Mouse (Mus musculus): ENCODE results near the gene Vamp9. TPM values are rescaled to one million over a fixed set of nuclear protein-coding genes. Genes with fewer than 3 reads are reported as not detected.

Vamp9 gene
- polyA plus RNA-seq, 1 experiment from 2014 or later = 0.69 TPM

- Histone ChIP-seq H3K27me3 (no peaks in the 10 kb centered on the region), H3K27ac (replicated peaks) (no peak overlapping the region), H3K4me1 (no peaks in the 10 kb centered on the region), H3K9me3 (replicated peaks) (no peaks in the 10 kb centered on the region), H3K4me3 (replicated peaks) (no peak overlapping the region), H3K36me3 (no peaks in the 10 kb centered on the region), H3K4me2 (replicated peaks) (no peak overlapping the region), H3K9ac (no peak overlapping the region)
- no peak for ATAC-seq (ENCODE audit: insufficient number of reproducible peaks, low FRiP score, low TSS enrichment, low read depth)
- 89% methylated on average over 5 of the region's 5 CpGs for WGBS
Measured at GRCm38 (mm10) chr5:99952513-99952912, 46.5 kb downstream of the Vamp9 start.

DNA sequence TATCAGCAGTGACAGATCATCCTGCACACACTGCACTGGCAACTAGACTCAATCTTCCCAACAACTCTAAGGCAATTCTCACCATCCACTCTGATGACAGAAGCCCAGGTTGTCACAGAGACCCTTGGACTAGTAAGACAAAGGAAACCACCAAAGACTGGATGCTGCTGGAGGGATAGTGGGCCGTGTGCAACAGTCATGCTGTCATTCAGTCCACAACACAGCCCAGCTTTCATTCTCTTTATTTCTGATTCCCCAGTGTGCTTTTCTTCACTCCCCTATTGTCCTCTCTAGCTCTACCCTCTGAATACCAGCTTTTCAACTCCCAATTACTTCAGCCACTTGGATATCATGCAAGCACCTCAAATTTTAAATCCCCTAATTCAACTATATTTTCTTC, 47.8 kb downstream of the Vamp9 start:
- Histone ChIP-seq H3K4me3 (replicated peaks) (no peak overlapping the region), H3K9me3 (replicated peaks) (no peaks in the 10 kb centered on the region), H3K4me2 (replicated peaks) (no peak overlapping the region), H3K9ac (no peak overlapping the region), H3K27ac (replicated peaks) (no peak overlapping the region), H3K27me3 (no peaks in the 10 kb centered on the region), H3K36me3 (peaks cover 6% of the 10 kb centered on the region), H3K4me1 (no peaks in the 10 kb centered on the region)
- ATAC-seq (ENCODE audit: insufficient number of reproducible peaks, low FRiP score, low TSS enrichment, low read depth) = no peak
- WGBS = 41% methylated on average over 1 of the region's 1 CpGs

GRCm38 (mm10) chr5:99958666-99959065, 52.6 kb downstream of the Vamp9 start:
- ATAC-seq (ENCODE audit: insufficient number of reproducible peaks, low FRiP score, low TSS enrichment, low read depth) = no peak
- Histone ChIP-seq H3K36me3 (peaks cover 34% of the 10 kb centered on the region), H3K27ac (replicated peaks) (no peak overlapping the region), H3K4me1 (no peaks in the 10 kb centered on the region), H3K9me3 (replicated peaks) (no peaks in the 10 kb centered on the region), H3K9ac (no peak overlapping the region), H3K4me3 (replicated peaks) (no peak overlapping the region), H3K4me2 (replicated peaks) (no peak overlapping the region), H3K27me3 (no peaks in the 10 kb centered on the region)
- 83% methylated on average over 1 of the region's 1 CpGs for WGBS

GRCm38 (mm10) chr5:99959236-99959936, 53.3 kb downstream of the Vamp9 start:
- H3K4me3 ChIP-seq (replicated peaks) = no peak overlapping the region
- H3K27ac ChIP-seq (replicated peaks) = no peak overlapping the region
- H3K36me3 ChIP-seq = peaks cover 41% of the 10 kb centered on the region
- no peak overlapping the region for H3K4me2 ChIP-seq (replicated peaks)
- H3K9ac ChIP-seq = no peak overlapping the region
- ATAC-seq (ENCODE audit: insufficient number of reproducible peaks, low FRiP score, low TSS enrichment, low read depth) = no peak
- no peaks in the 10 kb centered on the region for H3K9me3 ChIP-seq (replicated peaks)
- WGBS = 92% methylated on average over 2 of the region's 2 CpGs
- H3K27me3 ChIP-seq = no peaks in the 10 kb centered on the region
- H3K4me1 ChIP-seq = no peaks in the 10 kb centered on the region

GRCm38 (mm10) chr5:99959960-99960359, 53.9 kb downstream of the Vamp9 start:
- no peaks in the 10 kb centered on the region for H3K4me1 ChIP-seq
- H3K9me3 ChIP-seq (replicated peaks) = no peaks in the 10 kb centered on the region
- H3K4me2 ChIP-seq (replicated peaks) = no peak overlapping the region
- H3K27ac ChIP-seq (replicated peaks) = no peak overlapping the region
- no peak for ATAC-seq (ENCODE audit: insufficient number of reproducible peaks, low FRiP score, low TSS enrichment, low read depth)
- H3K9ac ChIP-seq = no peak overlapping the region
- no peaks in the 10 kb centered on the region for H3K27me3 ChIP-seq
- 84% methylated on average over 2 of the region's 2 CpGs for WGBS
- peaks cover 46% of the 10 kb centered on the region for H3K36me3 ChIP-seq
- no peak overlapping the region for H3K4me3 ChIP-seq (replicated peaks)

DNA sequence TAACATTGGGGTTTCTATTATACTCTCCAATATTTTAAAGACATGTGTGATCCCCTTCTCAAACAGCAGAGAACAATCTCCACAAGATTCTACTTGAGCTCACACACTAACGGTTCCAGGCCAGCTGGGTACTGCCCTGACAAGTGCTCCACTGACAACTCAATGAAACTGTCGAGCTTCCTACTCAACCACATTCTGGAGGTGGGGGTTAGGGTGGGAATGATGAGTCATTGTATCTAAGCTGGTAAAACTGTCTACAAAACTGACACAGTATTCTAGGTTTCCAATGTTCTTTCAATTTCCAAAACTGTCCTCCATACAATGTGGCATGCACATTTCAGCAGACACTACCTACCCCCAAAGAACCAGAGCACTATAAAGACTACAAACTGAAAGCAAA, 67.9 kb downstream of the Vamp9 start:
- no peak overlapping the region for H3K9ac ChIP-seq
- peaks cover 21% of the 10 kb centered on the region for H3K4me1 ChIP-seq
- 23% methylated on average over 2 of the region's 2 CpGs for WGBS
- 0 out of 2 replicates have a peak overlapping the region, but pooled peaks have one; percentile 21 for H3K4me2 ChIP-seq (replicated peaks)
- peaks cover 11% of the 10 kb centered on the region; the same call in 1 of the 2 replicates for H3K36me3 ChIP-seq
- no peaks in the 10 kb centered on the region for H3K27me3 ChIP-seq
- H3K4me3 ChIP-seq (replicated peaks) = no peak overlapping the region
- ATAC-seq (ENCODE audit: insufficient number of reproducible peaks, low FRiP score, low TSS enrichment, low read depth) = no peak
- H3K9me3 ChIP-seq (replicated peaks) = no peaks in the 10 kb centered on the region
- no peak overlapping the region for H3K27ac ChIP-seq (replicated peaks)

DNA sequence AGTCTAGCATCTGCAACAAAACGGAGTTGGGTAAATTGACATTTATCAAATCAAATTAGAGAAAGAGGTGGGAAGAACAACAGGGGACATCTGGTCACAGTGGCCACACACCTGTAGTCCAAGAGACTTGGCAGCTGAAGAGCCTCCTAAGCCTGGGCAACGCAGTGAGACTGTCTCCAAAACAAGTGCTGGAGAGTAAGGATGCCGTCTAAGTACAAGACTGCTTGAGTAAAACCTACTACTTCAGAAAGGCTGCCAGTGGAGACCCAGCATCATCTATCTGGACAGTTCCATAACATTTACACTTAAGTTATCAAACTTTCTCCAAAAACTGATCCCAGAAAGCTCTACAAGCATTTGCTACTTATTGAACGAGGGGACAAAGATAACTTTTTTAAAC, 69.0 kb downstream of the Vamp9 start:
- Histone ChIP-seq H3K9ac (no peak overlapping the region), H3K36me3 (peaks cover 11% of the 10 kb centered on the region; the same call in 1 of the 2 replicates), H3K4me2 (replicated peaks) (peak overlapping the region; percentile 31), H3K27me3 (no peaks in the 10 kb centered on the region), H3K27ac (replicated peaks) (no peak overlapping the region), H3K4me1 (peaks cover 21% of the 10 kb centered on the region), H3K9me3 (replicated peaks) (no peaks in the 10 kb centered on the region), H3K4me3 (replicated peaks) (0 out of 2 replicates have a peak overlapping the region, but pooled peaks have one; percentile 3)
- ATAC-seq (ENCODE audit: insufficient number of reproducible peaks, low FRiP score, low TSS enrichment, low read depth) = no peak
- WGBS = 51% methylated on average over 4 of the region's 4 CpGs

- peak overlapping the region; percentile 19; the same call in 1 of the 2 replicates for H3K4me3 ChIP-seq (replicated peaks)
- H3K4me2 ChIP-seq (replicated peaks) = peak overlapping the region; percentile 31
- no peaks in the 10 kb centered on the region for H3K9me3 ChIP-seq (replicated peaks)
- no peak for ATAC-seq (ENCODE audit: insufficient number of reproducible peaks, low FRiP score, low TSS enrichment, low read depth)
- no peak overlapping the region for H3K27ac ChIP-seq (replicated peaks)
- peaks cover 6% of the 10 kb centered on the region; the same call in 1 of the 2 replicates for H3K36me3 ChIP-seq
- H3K4me1 ChIP-seq = peaks cover 21% of the 10 kb centered on the region
- no peak overlapping the region for H3K9ac ChIP-seq
- no peaks in the 10 kb centered on the region for H3K27me3 ChIP-seq
- 49% methylated on average over 1 of the region's 1 CpGs for WGBS
Measured at GRCm38 (mm10) chr5:99975776-99976175, 69.7 kb downstream of the Vamp9 start.

- ATAC-seq (ENCODE audit: insufficient number of reproducible peaks, low FRiP score, low TSS enrichment, low read depth) = no peak
- H3K27me3 ChIP-seq = no peaks in the 10 kb centered on the region
- H3K27ac ChIP-seq (replicated peaks) = no peak overlapping the region
- H3K36me3 ChIP-seq = 0 out of 2 replicates have a peak, but pooled peaks cover 5% of the 10 kb centered on the region
- H3K4me3 ChIP-seq (replicated peaks) = peak overlapping the region; percentile 93
- 0 out of 2 replicates have a peak overlapping the region, but pooled peaks have one; percentile 96 for H3K9ac ChIP-seq
- peak overlapping the region; percentile 61 for H3K4me2 ChIP-seq (replicated peaks)
- no peaks in the 10 kb centered on the region for H3K9me3 ChIP-seq (replicated peaks)
- peaks cover 21% of the 10 kb centered on the region for H3K4me1 ChIP-seq
- WGBS = 7% methylated on average over 8 of the region's 8 CpGs
Measured at GRCm38 (mm10) chr5:99976334-99976955, 70.4 kb downstream of the Vamp9 start.

DNA sequence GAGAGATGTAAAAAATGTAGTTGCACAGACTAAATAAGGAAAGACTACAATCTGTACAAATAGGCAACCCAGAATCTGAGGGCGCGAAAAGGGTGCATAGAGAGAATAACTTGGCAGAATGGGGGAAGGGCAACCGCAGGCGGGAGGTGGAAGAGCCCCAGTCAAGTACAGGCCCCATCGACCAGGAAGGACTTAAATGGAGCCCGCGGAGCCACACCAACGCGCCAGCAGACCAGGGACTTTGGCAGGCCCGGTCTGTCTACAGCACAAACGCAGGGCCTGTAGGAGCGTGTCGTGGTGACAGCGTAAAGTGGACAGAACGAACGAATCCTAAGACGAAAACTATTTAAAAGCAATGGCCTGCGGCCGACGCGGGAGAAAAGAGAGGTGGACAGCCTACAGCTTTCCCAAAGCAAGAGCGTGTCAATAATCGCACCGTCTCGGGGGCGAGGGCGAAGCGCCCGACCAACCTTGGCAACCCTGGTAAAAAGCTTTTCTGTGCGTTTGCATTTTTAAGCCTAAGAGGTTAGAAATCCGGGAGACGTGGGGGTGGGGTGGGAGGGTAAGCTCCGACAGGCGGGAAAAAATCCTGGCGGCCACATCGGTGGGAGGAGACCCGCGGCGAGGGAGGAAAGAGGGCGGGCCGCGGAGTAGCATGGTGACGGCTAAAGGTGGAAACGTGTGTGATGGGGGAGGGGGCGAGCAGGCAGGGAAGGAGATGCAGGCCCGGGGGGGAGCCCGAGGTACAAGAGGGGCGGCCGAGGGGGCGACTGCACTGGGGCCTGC, 71.7 kb downstream of the Vamp9 start:
- Histone ChIP-seq H3K4me3 (replicated peaks) (peak overlapping the region; percentile 93), H3K9ac (peak overlapping the region; percentile 96), H3K27me3 (no peaks in the 10 kb centered on the region), H3K4me1 (peaks cover 21% of the 10 kb centered on the region), H3K27ac (replicated peaks) (peak overlapping the region; percentile 99), H3K9me3 (replicated peaks) (no peaks in the 10 kb centered on the region), H3K4me2 (replicated peaks) (peak overlapping the region; percentile 61), H3K36me3 (0 out of 2 replicates have a peak, but pooled peaks cover 5% of the 10 kb centered on the region)
- ATAC-seq (ENCODE audit: insufficient number of reproducible peaks, low FRiP score, low TSS enrichment, low read depth) = peak; percentile 63
- WGBS = under 1% methylated on average over 43 of the region's 50 CpGs
